Mouse (Mus musculus) G1E-ER4 (cell line): ENCODE measurements around the gene Slc39a8. TPM values are rescaled to one million over a fixed set of nuclear protein-coding genes. Genes with fewer than 3 reads are reported as not detected.

Experiments used
- GATA1 ChIP-seq: IDR thresholded peaks from one replicate; pipeline ENCODE4 v1.8.0; 2012; ENCODE audit warnings: low read length, inconsistent platforms
- polyA plus RNA-seq: library from polyadenylated mRNA; stranded (reverse); fragments of >175 nt; gene quantifications from 2 replicates; pipeline ENCODE4 v1.2.3, GENCODE M21; 2012

Slc39a8 gene
- polyA plus RNA-seq, 1 experiment = 28.0 TPM

- no peak for TF ChIP-seq GATA1
Observed at GRCm38 (mm10) chr3:135839535-135839934, 14.5 kb downstream of the Slc39a8 start.

- TF ChIP-seq GATA1 = no peak
Observed at GRCm38 (mm10) chr3:135840185-135840584, 15.1 kb downstream of the Slc39a8 start.

GRCm38 (mm10) chr3:135841716-135842511 is 16.8 kb downstream of the Slc39a8 start:
- TF ChIP-seq GATA1 = no peak

GRCm38 (mm10) chr3:135843181-135843580 is 18.1 kb downstream of the Slc39a8 start:
- no peak for TF ChIP-seq GATA1

DNA sequence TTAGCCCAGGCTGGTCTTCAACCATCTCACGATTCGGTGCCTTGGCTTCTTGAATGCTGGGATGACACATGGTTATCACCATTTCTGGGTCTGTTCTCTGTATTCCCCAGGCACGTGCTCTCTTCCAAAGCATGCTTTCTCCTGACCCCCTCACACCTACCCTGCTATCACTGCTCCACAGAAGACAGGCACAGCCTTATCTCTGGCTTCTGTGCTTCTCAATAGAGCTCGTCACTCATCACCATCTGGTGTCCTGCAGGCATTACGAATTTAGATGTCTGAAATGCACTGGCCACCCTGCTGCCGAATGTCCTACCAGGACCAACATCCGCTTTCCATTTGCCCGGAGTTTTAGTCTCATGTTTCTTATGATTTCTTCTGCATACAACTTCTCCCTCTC is 18.6 kb downstream of the Slc39a8 start:
- TF ChIP-seq GATA1 = peak; percentile 77

DNA sequence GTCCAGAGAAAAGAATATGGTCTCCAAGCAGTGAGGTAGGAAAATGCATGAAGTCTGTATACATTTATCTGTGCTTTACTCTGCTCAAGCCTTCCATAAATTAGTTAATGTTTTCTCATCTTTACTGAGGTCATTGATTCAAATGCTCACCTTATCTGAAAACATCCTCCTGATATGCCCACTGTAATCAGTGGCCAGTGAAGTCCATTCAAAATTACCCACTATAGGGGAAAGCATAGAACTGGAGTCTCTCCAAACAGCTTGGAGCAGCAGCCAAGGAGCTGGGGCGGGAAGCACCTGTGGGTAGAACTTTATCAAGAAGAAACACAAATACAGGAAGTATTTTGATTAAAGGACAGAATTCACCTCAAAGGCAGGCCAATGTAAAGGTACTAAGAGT is 19.8 kb downstream of the Slc39a8 start:
- no peak for TF ChIP-seq GATA1

DNA sequence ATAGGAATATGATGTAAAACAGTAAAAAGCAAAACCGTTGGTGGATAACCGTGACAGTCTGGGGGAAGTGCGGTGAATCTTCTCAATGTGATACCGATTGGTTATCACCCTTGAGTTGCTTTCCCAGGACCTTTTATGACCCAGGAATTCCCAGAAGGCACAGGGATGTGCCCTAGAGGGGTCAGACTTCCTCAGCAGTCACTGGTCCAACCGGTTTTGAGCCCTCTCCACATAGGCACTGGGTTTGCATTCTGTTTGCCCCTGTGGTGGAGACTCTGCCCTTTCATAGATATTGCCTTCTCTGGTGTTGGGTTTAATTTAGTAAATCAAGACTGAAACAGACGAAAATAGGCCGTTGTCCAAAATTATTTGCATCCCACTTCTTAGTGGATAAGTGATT is 20.8 kb downstream of the Slc39a8 start:
- TF ChIP-seq GATA1 = no peak

DNA sequence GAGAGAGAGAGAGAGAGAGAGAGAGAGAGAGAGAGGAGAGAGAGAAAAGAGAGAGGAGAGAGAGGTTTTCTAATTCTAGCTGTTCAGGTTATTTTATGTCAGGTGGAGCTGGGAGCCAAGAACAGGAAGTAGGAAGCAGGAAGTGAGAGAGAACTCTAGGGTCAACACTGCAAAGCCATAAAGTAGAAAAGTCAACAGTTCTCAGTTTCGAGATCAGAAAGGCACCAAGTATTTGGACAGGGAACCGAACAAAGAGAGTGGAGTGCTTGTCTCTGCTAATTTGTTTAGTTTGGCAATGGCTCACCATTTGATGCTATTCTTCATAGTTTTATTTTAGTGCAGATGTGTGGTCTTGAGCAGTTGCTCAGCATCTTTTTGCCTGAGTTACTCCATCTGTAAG is 26.5 kb downstream of the Slc39a8 start:
- TF ChIP-seq GATA1 = no peak

DNA sequence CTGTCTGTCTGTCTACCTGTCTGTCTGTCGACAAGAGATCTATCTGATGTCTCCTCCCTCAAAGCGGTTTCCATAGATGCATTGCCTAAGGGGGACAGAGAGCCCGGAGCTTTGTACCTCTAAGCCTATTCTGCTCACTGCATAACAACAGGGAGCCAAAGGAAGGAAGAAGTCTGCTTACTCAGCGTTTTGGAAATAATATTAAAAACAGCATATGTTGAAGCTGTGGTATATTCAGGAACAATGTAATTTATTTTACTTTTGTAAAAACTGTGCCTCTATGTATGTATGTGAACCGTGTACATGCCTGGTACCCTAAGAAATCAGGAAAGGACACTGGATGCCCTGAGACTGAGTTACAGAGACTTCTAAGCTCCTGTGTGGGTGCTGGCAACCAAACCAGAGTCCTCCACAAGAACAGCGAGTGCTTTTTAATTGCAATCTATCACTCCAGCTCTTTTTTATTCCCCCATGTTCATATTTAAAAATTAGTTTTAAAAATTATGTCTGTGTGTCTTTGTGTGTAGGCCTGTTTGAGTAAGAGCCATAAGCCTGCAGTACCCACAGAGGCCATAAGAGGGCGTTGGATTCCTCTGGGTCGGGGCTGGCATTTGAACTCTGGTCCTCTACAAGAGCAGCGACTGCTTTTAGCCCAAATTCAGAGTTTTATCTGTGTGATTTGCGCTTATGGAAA is 28.7 kb downstream of the Slc39a8 start:
- no peak for TF ChIP-seq GATA1

DNA sequence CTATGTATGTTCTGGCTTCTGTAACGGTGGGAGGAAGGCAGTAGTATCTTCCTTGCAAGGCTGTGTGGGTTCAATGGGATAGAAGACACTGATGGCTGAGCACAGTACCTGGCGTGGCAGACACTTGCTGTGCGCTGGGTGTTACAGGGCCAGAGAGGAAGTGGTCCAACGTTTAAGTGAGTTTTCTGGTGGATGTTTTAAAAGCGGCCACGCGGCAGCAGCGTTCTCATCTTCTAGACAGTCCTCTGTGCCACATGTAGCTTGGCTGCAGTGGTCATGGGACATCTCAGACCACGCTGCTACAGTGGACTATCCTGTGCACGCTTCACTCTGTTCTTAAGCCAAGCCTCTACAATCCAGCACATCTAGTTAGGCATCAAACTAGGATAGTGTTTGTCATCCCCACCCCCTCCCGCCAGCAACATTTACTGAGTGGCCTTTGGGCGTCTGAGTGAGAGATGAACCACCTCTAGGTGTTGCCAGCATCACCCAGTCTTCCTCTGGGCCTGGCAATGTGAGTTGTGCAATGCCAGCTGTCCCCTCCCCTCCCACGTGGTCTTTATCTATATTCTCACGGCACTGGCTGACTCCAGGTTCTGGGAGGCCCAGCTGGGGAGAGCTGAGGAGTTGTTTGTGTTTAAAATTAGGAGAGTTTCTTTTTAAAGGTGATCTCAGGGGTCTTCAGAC is 29.4 kb downstream of the Slc39a8 start:
- no peak for TF ChIP-seq GATA1

- TF ChIP-seq GATA1 = no peak
Observed at GRCm38 (mm10) chr3:135854985-135855340, 29.9 kb downstream of the Slc39a8 start.

GRCm38 (mm10) chr3:135856303-135856702 is 31.2 kb downstream of the Slc39a8 start:
- no peak for TF ChIP-seq GATA1

DNA sequence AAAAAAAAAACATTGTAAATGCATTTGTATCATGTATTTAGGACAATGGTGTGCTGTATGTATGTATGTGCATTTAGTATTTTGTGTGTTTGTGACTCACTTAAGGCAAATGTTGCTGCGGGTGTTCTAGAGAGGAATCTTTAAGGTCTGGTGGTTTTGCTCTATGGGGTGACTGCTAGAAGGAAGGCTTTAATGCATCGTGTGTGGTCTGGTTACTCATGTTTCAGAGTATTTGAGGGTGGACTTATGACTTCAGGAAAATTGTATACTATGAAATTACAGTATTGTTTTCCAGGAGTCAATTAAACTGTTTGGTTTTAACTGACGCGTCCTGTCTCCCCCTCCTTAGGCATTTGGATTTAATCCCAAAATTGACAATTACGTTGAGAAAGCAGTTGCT is 32.1 kb downstream of the Slc39a8 start:
- TF ChIP-seq GATA1 = no peak

DNA sequence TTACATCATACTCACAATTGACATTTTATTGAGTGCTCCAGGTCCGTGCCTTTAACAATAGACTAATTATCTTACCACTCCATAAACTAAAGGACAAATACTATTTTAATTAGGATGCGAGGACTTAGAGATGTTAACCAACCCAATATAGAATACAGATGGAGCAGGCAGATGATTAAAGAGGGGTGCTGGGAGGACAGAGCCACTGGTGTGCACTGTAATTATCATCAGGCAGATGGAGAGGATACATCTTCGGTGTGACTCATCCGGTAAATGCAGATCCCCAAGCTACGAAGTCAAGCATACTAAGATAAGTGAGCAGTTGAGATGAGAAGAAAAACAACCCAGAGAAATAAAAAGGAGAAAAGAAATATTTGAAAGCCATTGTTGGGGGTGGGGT is 34.4 kb downstream of the Slc39a8 start:
- TF ChIP-seq GATA1 = no peak

- no peak for TF ChIP-seq GATA1
Observed at GRCm38 (mm10) chr3:135862804-135863203, 37.7 kb downstream of the Slc39a8 start.

GRCm38 (mm10) chr3:135869041-135869440 is 44.0 kb downstream of the Slc39a8 start:
- TF ChIP-seq GATA1 = no peak
